Mouse (Mus musculus) 416B (cell line): Measurements from ENCODE around the gene Scml4.
A peak's percentile ranks its signal among the peaks of the same experiment; 100 is the strongest.

Experiments used
- DNase-seq: peaks from one replicate; pipeline ENCODE4 v3.0.0; 2011; ENCODE audit warnings: low read depth

Scml4 gene

DNA sequence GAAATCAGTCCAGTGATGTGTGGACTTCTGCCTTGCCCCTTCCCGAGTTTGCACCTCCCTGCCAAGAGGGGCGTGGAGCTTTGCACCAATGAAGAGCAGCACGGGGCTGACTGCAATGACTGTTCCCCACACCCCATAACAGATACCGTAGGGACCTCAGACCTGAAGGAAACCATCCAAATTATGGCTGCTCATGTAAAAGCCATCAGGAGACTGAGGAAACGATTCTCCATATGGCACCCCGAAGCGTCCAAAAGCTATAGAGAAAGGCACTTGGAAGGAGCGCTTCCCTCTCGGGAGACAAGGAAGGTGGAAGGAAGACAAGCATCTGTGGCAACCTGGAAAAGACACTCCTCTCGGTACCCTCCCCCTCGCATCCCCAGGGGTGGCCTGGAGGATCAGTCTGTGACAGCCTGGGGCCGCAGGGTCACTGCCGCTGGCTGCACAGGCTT, 134.2 kb downstream of the Scml4 start:
- no peak for DNase-seq

DNA sequence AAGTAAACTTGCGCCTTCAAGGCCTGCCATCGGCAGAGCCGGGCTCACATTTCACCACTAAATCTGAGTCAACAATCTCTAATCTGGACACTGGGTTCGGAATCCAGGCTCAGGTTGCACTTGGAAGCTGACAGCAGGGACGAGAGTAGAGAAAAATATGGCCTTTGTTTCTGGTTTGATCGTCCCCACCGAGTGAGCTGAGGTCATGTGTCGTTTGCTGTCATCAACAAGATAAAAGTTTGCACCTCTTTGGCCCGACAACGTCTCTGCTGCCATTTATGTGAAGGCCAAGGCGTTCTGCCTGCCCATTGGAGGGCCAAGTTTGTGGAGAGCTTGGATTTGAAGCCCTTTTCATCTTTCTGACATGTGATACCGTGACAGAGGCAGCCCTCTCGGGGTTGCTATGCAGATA, 135.3 kb downstream of the Scml4 start:
- DNase-seq: no peak

DNA sequence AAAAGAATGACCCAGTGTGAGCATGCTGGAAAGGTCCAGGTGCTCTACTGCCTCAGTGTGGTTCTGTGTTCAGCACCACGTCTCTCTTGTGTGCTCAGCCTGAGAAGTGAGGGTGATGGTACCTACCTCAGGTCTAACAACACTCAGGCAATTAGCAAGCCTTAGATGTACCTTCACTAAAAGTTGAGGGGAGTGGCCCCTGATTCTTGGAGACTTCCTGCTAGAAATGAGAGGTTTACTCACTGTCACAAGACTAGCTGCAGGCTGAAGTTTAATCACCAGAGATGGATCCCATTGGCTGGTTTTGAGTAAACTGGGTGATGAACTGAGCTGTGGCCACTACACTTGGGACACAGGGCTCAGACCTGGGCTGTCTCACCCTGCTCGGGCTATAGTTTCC, 137.1 kb downstream of the Scml4 start:
- no peak for DNase-seq

DNA sequence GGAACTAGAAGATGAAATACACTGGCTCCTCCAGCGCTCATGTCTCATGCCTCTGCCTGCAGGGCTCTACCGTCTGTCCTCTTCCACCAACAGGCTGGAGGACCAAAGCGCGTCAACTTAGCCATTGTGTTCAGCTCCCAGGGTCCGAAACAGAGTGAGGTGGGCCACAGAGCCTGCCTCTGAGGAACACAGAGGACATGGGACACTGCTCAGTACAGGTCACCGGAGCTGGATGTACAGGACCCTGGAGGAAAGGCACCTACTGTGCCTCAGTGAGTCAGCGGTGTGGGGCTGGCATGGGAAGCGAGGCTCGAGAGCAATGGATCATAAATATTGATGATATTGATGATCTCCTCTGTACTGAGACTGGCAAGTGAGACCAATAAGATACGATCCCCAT, 139.2 kb downstream of the Scml4 start:
- DNase-seq: no peak

DNA sequence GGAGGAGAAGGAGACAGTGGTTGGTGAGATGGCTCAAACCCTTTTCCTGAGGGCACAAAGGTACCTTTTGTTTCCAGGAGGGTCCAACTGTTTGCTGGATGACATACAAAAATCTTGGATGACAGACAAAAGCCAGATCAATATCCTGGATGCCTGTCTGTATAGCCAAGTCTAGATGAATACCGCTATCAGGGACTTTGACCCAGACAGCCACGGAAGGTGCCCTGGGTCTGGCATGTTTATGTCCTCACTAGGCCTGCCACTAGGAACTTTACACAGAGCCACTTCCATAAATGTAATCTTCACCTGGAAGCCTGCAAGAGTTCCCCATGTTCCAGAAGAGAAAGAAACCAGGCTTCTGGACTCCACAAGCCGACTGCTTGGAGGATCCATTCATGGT, 141.3 kb downstream of the Scml4 start:
- no peak for DNase-seq

DNA sequence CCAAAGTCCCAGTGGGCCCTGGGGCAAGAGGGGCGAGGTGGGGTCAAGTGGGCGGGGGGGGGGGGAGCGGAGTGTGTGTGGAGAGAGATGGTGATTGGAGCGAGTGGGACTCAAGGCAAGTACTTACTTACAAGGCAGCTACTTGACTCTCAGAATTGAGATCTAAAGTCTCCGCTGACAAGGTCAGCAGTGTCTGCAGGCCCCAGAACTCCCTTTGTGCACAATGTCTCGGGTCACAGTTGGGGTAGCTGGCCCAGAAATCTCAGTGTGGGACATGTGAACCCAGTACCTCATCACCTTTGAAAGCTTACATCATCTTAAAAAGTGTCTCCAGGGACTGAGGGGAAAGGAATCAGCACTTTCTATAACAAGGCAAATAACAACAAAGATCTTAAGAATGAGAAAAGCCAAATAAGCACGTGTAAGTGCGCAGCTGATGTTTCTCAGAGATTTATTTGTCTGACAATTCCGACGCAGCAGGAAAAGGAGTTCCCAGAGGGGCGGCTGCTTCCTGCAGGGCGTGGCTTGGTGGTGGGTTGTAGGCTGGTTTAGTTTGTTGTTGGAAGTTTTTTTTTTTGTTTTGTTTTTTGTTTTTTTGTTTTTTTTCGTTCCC, 142.0 kb downstream of the Scml4 start:
- no peak for DNase-seq

DNA sequence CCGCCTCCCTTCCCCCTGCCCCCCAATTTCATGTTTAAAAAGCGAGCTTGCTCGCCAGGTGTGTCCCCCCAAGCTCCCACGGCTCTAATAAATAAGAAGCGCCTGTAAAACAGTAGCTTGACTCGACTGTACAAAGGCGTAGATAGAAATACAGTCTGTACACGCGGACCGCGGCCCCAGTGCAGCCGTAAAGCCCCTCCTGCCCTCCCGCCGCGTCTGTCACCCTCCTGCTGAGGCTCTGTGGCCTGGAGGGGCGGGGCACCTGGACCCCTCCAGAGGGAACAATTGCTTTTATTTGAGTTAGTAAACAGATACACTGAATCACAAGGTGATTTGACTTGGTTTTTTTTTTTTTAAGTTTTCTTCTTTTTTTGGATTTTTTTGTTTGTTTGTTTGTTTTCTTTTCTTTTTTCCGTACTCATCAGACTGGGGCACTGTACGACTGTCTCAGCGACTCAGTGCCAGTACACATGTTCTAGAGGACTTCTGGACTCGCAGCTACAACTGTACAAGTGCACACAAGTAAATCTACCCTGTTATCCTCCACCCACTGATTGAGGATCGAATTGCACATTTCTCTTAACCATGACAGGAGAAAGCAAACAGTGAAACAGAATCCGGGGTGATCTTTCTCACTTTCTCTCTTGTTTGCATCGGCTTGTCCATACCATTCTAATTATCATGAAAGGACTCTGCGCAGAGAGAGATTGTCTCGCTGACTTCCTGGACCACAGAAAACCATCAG, 142.7 kb downstream of the Scml4 start:
- no peak for DNase-seq

DNA sequence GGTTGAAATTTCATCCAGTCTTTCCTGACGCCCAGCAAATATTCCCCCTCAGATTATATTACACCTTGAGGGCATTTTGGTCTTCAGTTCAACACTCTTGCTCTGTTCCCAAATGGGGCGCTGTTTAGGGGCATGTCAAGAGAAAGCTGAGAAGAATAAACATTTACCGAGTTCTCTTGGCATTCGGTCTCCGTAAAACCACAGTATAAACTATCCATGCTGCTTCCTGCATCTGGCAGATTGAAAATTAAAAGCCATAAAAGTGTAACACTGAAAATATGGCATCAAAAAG, 143.2 kb downstream of the Scml4 start:
- DNase-seq: no peak

DNA sequence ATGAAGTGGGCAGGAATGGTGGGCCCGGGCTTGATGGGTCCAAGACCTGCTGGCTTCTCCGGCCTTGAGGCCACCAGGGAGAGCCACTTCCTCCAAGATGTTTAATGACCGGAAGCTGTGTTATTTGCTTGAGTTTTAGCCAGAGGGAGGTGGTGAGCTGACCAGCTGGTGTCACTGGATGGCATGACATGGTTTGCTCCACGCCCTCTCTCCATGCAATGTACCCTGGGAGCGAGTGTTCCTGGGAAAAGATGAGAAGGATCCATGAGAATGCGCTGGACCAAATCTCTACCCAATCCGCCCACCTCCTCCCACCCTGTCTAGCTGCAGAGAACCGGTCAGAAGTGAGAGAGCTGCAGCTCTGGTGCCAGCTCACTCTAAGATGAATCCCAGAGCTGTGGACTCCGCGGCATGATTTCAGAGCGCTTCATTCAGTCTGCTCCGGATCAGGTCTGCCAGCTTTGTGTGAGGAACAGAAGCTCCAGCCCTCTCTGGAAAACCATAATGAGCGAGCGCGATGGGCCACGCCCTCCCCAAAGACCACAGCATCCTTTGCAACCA, 144.1 kb downstream of the Scml4 start:
- no peak for DNase-seq

DNA sequence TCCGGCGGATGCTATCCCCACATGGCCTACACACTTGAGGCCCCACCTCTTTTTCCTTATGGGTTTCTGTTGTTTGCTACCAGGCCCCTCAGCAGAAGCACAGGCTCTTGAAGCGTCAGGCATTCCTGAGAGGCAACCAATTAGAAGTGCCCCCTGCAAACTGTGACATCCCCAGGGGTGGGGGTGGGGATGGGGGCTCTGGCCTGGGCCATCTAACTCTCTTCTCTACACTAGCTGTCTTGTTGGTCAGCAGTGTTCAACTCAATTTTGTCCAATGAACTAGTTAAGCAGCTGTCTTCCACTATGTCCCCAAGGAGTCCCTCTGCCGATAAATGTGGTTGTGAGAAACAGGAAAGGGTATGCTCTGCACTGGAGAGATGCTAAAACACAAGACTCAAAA, 144.9 kb downstream of the Scml4 start:
- no peak for DNase-seq

DNA sequence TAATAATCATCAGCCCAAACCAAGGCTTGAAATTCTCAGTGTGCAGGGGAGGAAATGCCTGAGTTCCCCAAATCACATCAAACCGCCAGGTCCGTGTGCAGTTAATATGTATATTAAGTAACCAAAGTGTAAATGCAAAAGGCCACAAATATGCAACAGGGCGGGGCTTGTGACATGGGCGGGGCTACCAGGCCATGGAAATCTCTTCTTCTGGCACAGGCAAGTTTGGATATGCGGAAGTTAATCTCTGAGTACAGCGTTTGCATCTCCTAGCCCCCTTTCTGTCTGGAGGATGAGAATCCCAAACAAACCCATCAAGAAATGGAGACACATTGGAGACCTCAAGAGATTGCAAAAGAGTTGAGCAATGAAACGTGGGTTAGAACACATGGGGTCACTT, 145.5 kb downstream of the Scml4 start:
- DNase-seq: no peak

DNA sequence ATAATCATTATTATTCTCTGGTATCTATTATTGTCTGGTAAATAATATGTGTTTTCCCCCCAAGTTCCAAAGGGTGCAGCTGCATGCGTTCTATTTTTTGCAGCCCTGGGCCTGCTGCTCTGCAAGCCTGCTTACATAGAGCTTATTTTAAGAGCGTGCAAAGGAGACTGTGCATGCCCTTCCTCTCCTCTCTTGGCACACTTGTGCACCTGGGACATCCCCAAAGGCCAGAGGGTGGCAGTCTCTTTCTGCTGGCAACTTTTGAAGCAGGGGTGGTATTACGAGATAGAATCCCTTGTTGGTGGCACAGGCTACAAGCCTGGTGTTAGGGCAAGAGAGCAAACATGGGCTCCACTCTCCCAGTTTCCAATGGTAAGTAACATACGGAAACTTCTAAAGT, 146.4 kb downstream of the Scml4 start:
- DNase-seq: peak; percentile 32

DNA sequence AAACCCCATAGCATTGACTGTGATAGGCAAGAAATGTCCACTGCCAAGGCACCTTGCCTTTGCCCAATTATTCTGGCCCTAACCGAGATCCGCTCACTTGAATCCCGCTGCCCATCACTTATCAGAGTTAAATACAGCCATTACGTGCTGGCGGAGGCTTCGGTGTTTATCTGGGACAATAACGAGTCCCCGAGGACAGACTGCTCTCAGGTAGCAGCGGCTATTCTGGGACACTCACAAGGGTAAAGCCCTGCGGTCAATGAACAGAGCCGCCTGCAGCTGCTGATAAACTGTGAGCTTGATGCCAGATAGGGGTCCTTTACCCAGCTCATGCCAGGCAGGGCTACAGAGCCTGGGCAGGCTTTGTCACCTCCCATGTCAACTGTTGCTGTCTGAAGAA, 147.9 kb downstream of the Scml4 start:
- DNase-seq: no peak
